In genomic region chr10:40420703-40421102, GRCm38 (mm10) we compare ENCODE assay signal across 13 mouse cellular contexts.
DNase-seq lines count a peak whose midpoint lies in the region; ATAC-seq and TF ChIP-seq lines count a peak whose summit lies in the region.
"Had no signal": no experiment of that assay in that cellular context is flagged by ENCODE, and none has a peak within 500 bp of the region (broad histone marks: within the 10 kb centered on the region; RNA-seq: fewer than 3 reads in every experiment).

No protein-coding gene starts in this region.

- no peak overlapping the region for H3K4me2 ChIP-seq in kidney, embryonic 16.5 days (replicated peaks; ENCODE audit: low read depth, low read length)
- H3K4me2 ChIP-seq: embryonic facial prominence, embryonic 15.5 days; limb, embryonic 12.5 days had no signal

- DNase-seq in CD4-positive, CD25-positive, alpha-beta regulatory T cell, adult 2 months (ENCODE audit: low read depth, low spot score) = peak; percentile 34
- peak; percentile 25 for DNase-seq in kidney, adult 2 months
- peak; percentile 24 for DNase-seq in MN1 (ENCODE audit: low spot score)
- DNase-seq in adipocyte (ENCODE audit: low spot score) = no peak
- DNase-seq in left cerebral cortex, adult 11 months (ENCODE audit: low spot score) = no peak
- DNase-seq: liver, postnatal 0 days; right cerebral cortex, postnatal 14 days had no signal

- no peak overlapping the region for H3K4me3 ChIP-seq in kidney, adult 2 months (ENCODE audit: insufficient read depth, low read depth, low read length)
- no peak overlapping the region for H3K4me3 ChIP-seq in kidney, embryonic 16.5 days (ENCODE audit: low read length)
- H3K4me3 ChIP-seq in olfactory bulb, adult 2 months (ENCODE audit: insufficient read depth, low read depth, low read length) = no peak overlapping the region
- H3K4me3 ChIP-seq: embryonic facial prominence, embryonic 15.5 days; limb, embryonic 12.5 days had no signal

- WGBS in kidney, adult 2 months = 43% methylated on average over 2 of the region's 2 CpGs
- 65% methylated on average over 2 of the region's 2 CpGs for WGBS in kidney, embryonic 16.5 days
- WGBS in olfactory bulb, adult 2 months = 64% methylated on average over 2 of the region's 2 CpGs

- no peaks in the 10 kb centered on the region for H3K9me3 ChIP-seq in kidney, embryonic 16.5 days (ENCODE audit: low read length)
- H3K9me3 ChIP-seq: embryonic facial prominence, embryonic 15.5 days; G1E; limb, embryonic 12.5 days had no signal

- TF ChIP-seq CTCF in kidney, adult 2 months (conservative IDR thresholded peaks at IDR 0.05; ENCODE audit: insufficient read depth, insufficient read length, low read depth, low read length) = no peak
- TF ChIP-seq CTCF in olfactory bulb, adult 2 months (IDR thresholded peaks at IDR 0.05; ENCODE audit: insufficient read depth, low read depth, low read length) = no peak

- TF ChIP-seq POLR2A in kidney, adult 2 months (IDR thresholded peaks at IDR 0.05; ENCODE audit: low read depth, low read length) = no peak
- TF ChIP-seq POLR2A in olfactory bulb, adult 2 months (IDR thresholded peaks at IDR 0.05; ENCODE audit: insufficient read depth, low read depth, low read length) = no peak

- H3K27ac ChIP-seq in kidney, adult 2 months (ENCODE audit: insufficient read depth, low read depth, low read length) = no peak overlapping the region
- H3K27ac ChIP-seq in kidney, embryonic 16.5 days (ENCODE audit: low read length) = no peak overlapping the region
- peak overlapping the region; percentile 27 for H3K27ac ChIP-seq in olfactory bulb, adult 2 months (ENCODE audit: insufficient read depth, low read depth, low read length)
- H3K27ac ChIP-seq: embryonic facial prominence, embryonic 15.5 days; limb, embryonic 12.5 days had no signal

- H3K4me1 ChIP-seq in kidney, adult 2 months (ENCODE audit: control insufficient read depth, insufficient read depth, low read length) = peaks cover 4% of the 10 kb centered on the region; the same call in 1 of the 2 replicates
- peaks cover 21% of the 10 kb centered on the region for H3K4me1 ChIP-seq in kidney, embryonic 16.5 days (ENCODE audit: insufficient read depth, low read length)
- peaks cover 16% of the 10 kb centered on the region for H3K4me1 ChIP-seq in olfactory bulb, adult 2 months (ENCODE audit: control insufficient read depth, insufficient read depth, low read length)

- no peak for ATAC-seq in CD4-positive, CD25-positive, alpha-beta regulatory T cell, adult 4 months
- ATAC-seq in kidney, embryonic 16.5 days (ENCODE audit: low FRiP score, low TSS enrichment) = no peak
- ATAC-seq: liver, postnatal 0 days had no signal

- H3K27me3 ChIP-seq in kidney, adult 2 months (replicated peaks; ENCODE audit: control insufficient read depth, insufficient read depth, low read length) = no peaks in the 10 kb centered on the region
- H3K27me3 ChIP-seq in kidney, embryonic 16.5 days (ENCODE audit: insufficient read depth, low read length) = no peaks in the 10 kb centered on the region
- H3K27me3 ChIP-seq: embryonic facial prominence, embryonic 15.5 days; limb, embryonic 12.5 days had no signal

- H3K36me3 ChIP-seq in kidney, adult 2 months (ENCODE audit: control insufficient read depth, insufficient read depth, low read length) = no peaks in the 10 kb centered on the region
- H3K36me3 ChIP-seq in kidney, embryonic 16.5 days (ENCODE audit: insufficient read depth, low read length) = no peaks in the 10 kb centered on the region
- H3K36me3 ChIP-seq: embryonic facial prominence, embryonic 15.5 days; limb, embryonic 12.5 days had no signal

- H3K9ac ChIP-seq in kidney, embryonic 16.5 days (replicated peaks; ENCODE audit: low read length) = no peak overlapping the region
- H3K9ac ChIP-seq: embryonic facial prominence, embryonic 15.5 days; limb, embryonic 12.5 days; liver, postnatal 0 days had no signal

Comparison
In these comparisons a context has a peak if more than half of its experiments do, and no peak if none do; other contexts are left out.
1. DNase-seq: peak in CD4-positive, CD25-positive, alpha-beta regulatory T cell, adult 2 months (single experiment), kidney, adult 2 months (single experiment) and MN1 (single experiment); none in adipocyte (single experiment) and left cerebral cortex, adult 11 months (single experiment).